Mouse (Mus musculus) heart, embryonic 14.5 days (tissue): ENCODE measurements around the gene Cfap61. TPM values are rescaled to one million over a fixed set of nuclear protein-coding genes. Genes with fewer than 3 reads are reported as not detected.
"Not testable (repeated sequence)": the region's sequence is repeated elsewhere in the genome, so short reads cannot be mapped to it uniquely, and the experiment has no call there.

Source experiments
- ATAC-seq: fragments of 200-750 bp; cut with Nextera tagmentation; 2 replicates; pipeline ENCODE4 v1.8.0; 2017; ENCODE audit warnings: low read depth, moderate TSS enrichment; ENCODE audit not compliant: insufficient number of reproducible peaks, insufficient read depth, low FRiP score
- H3K27ac ChIP-seq, 2 experiments: fragments of 200-500 bp in 1 of 2; fragments of 300-500 bp in 1 of 2; sonication (generic) in 1 of 2; replicated peaks in 1 of 2; 2 replicates each; pipeline ENCODE4 v1.5.1; 2012 to 2014; ENCODE audit warnings: low read depth in 2 of 2, low read length in 2 of 2, control low read depth in 1 of 2, mild to moderate bottlenecking in 1 of 2, mixed read lengths in 1 of 2; ENCODE audit not compliant: control insufficient read depth in 1 of 2, insufficient read depth in 1 of 2
- H3K27me3 ChIP-seq: fragments of 300-500 bp; sonication (generic); 2 replicates; pipeline ENCODE4 v1.6.1; 2014; ENCODE audit warnings: mild to moderate bottlenecking, low read length, control low read depth; ENCODE audit not compliant: control insufficient read depth, insufficient read depth
- H3K36me3 ChIP-seq: fragments of 300-500 bp; sonication (generic); 2 replicates; pipeline ENCODE4 v1.6.1; 2014; ENCODE audit warnings: mild to moderate bottlenecking, control low read depth, low read length, mixed read lengths; ENCODE audit not compliant: control insufficient read depth, insufficient read depth
- H3K4me1 ChIP-seq, 2 experiments: fragments of 200-500 bp in 1 of 2; fragments of 300-500 bp in 1 of 2; sonication (generic) in 1 of 2; 2 replicates each; pipeline ENCODE4 v1.6.1; 2012 to 2014; ENCODE audit warnings: low read length in 2 of 2, control low read depth in 1 of 2, mixed read lengths in 1 of 2; ENCODE audit not compliant: control insufficient read depth in 2 of 2, insufficient read depth in 2 of 2
- H3K4me2 ChIP-seq: fragments of 300-500 bp; sonication (generic); 2 replicates; pipeline ENCODE4 v1.6.1; 2014; ENCODE audit warnings: mild to moderate bottlenecking, low read length
- H3K4me3 ChIP-seq, 2 experiments: fragments of 200-500 bp in 1 of 2; fragments of 300-500 bp in 1 of 2; sonication (generic) in 1 of 2; 2 replicates each; pipeline ENCODE4 v1.5.1; 2012 to 2014; ENCODE audit warnings: low read length in 2 of 2, mild to moderate bottlenecking in 2 of 2, control low read depth in 1 of 2, low read depth in 1 of 2, moderate library complexity in 1 of 2; ENCODE audit not compliant: control insufficient read depth in 1 of 2, insufficient read depth in 1 of 2
- H3K9ac ChIP-seq: fragments of 300-500 bp; sonication (generic); 2 replicates; pipeline ENCODE4 v1.6.1; 2014; ENCODE audit warnings: mild to moderate bottlenecking, low read length
- H3K9me3 ChIP-seq: fragments of 300-500 bp; sonication (generic); 2 replicates; pipeline ENCODE4 v1.6.1; 2016; ENCODE audit warnings: low read length, control low read depth; ENCODE audit not compliant: control insufficient read depth
- WGBS: fragments of 180-500 bp; shearing (Covaris S2); extraction: QIAGEN DNeasy Blood & Tissue Kit; methylation state at CpG from one replicate; pipeline ENCODE4 v1.1.7; 2014; 5-methylcytosine and 5-hydroxymethylcytosine counted together
- polyA plus RNA-seq: library from polyadenylated mRNA; unstranded; fragments of >200 nt; fragmentation: Nextera tagmentation; extraction: Ambion mirVana; gene quantifications from 2 replicates; pipeline ENCODE4 v1.2.1, GENCODE M21; 2014

Gene Cfap61
- polyA plus RNA-seq, 1 experiment from 2014 or later = 0.46 TPM

DNA sequence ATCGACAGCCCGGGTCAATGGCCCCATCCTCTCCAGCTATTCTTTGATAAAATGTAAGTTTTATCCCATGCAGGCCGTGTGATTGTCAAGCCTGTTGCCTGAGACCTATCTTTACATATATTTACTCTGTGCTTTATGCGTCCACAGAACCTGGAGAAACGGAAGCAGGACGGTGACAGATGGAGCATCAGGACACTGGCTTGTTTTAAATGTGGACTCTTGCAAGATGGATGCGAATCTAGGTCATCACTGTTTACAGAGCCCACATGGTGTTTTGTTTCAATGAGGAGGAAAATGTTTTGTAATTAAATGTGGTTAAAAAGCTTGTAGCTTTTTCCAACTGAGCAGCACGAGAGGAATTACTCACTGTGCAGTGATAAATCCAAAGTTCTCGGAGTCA, 36.5 kb upstream of the Cfap61 start:
- Histone ChIP-seq H3K4me3 (no peak overlapping the region), H3K4me1 (no peaks in the 10 kb centered on the region), H3K9ac (no peak overlapping the region), H3K27me3 (no peaks in the 10 kb centered on the region), H3K27ac (no peak overlapping the region), H3K36me3 (no peaks in the 10 kb centered on the region), H3K4me2 (no peak overlapping the region), H3K9me3 (no peaks in the 10 kb centered on the region)
- WGBS = 81% methylated on average over 9 of the region's 9 CpGs
- no peak for ATAC-seq

GRCm38 (mm10) chr2:145900318-145900717, 34.3 kb upstream of the Cfap61 start:
- 61% methylated on average over 7 of the region's 8 CpGs for WGBS
- H3K9ac ChIP-seq, H3K4me2 ChIP-seq, H3K27ac ChIP-seq, H3K4me3 ChIP-seq, H3K9me3 ChIP-seq, H3K36me3 ChIP-seq, H3K27me3 ChIP-seq, ATAC-seq: not testable (repeated sequence)
- peaks cover 7 to 12% of the 10 kb centered on the region in 2 experiments for H3K4me1 ChIP-seq

GRCm38 (mm10) chr2:145901861-145902260, 32.7 kb upstream of the Cfap61 start, which contains the start of gene Naa20:
Naa20 (plus strand) TSS chr2:145902099.
- no peak for ATAC-seq
- Histone ChIP-seq H3K9ac (peak within 1 kb of the TSS; percentile 92), H3K36me3 (peaks cover 7% of the 10 kb centered on the region; the same call in 1 of the 2 replicates), H3K9me3 (no peaks in the 10 kb centered on the region), H3K27me3 (no peaks in the 10 kb centered on the region), H3K4me1 (peaks cover 10 to 16% of the 10 kb centered on the region in 2 experiments), H3K4me3 (peak within 1 kb of the TSS; percentile 79 to 80; a peak in 3 of 4 replicates), H3K27ac (peak within 1 kb of the TSS in 1 of 2 experiments; percentile 87; a peak in 2 of 4 replicates), H3K4me2 (peak within 1 kb of the TSS; percentile 81)
- 77% methylated on average over 6 of the region's 6 CpGs for WGBS

GRCm38 (mm10) chr2:145903061-145903901, 31.3 kb upstream of the Cfap61 start:
- H3K27ac ChIP-seq = peak overlapping the region; percentile 62 to 87
- WGBS = under 1% methylated on average over 68 of the region's 68 CpGs
- no peaks in the 10 kb centered on the region for H3K9me3 ChIP-seq
- peaks cover 10 to 16% of the 10 kb centered on the region in 2 experiments for H3K4me1 ChIP-seq
- H3K9ac ChIP-seq = peak overlapping the region; percentile 92
- peaks cover 11% of the 10 kb centered on the region; the same call in 1 of the 2 replicates for H3K36me3 ChIP-seq
- ATAC-seq = peak; percentile 90
- peak overlapping the region; percentile 81 for H3K4me2 ChIP-seq
- no peaks in the 10 kb centered on the region for H3K27me3 ChIP-seq
- H3K4me3 ChIP-seq = peak overlapping the region; percentile 79 to 80

GRCm38 (mm10) chr2:145903983-145904616, 30.5 kb upstream of the Cfap61 start:
- peak overlapping the region; percentile 92 for H3K9ac ChIP-seq
- peaks cover 18% of the 10 kb centered on the region for H3K36me3 ChIP-seq
- peak overlapping the region; percentile 79 to 80 for H3K4me3 ChIP-seq
- H3K4me2 ChIP-seq = peak overlapping the region; percentile 81
- no peaks in the 10 kb centered on the region for H3K27me3 ChIP-seq
- H3K4me1 ChIP-seq = peaks cover 10 to 16% of the 10 kb centered on the region in 2 experiments
- 25% methylated on average over 12 of the region's 12 CpGs for WGBS
- ATAC-seq = no peak
- H3K27ac ChIP-seq = peak overlapping the region in 1 of 2 experiments; percentile 87; a peak in 1 of 4 replicates
- no peaks in the 10 kb centered on the region for H3K9me3 ChIP-seq

GRCm38 (mm10) chr2:145905156-145905555, 29.4 kb upstream of the Cfap61 start:
- Histone ChIP-seq H3K27me3 (no peaks in the 10 kb centered on the region), H3K36me3 (peaks cover 27% of the 10 kb centered on the region), H3K9ac (no peak overlapping the region), H3K9me3 (no peaks in the 10 kb centered on the region), H3K4me3 (no peak overlapping the region), H3K27ac (no peak overlapping the region), H3K4me2 (no peak overlapping the region), H3K4me1 (peaks cover 10 to 16% of the 10 kb centered on the region in 2 experiments)
- ATAC-seq = no peak
- 69% methylated on average over 6 of the region's 6 CpGs for WGBS

- H3K27me3 ChIP-seq, H3K4me2 ChIP-seq, ATAC-seq, H3K4me3 ChIP-seq, H3K27ac ChIP-seq, H3K9ac ChIP-seq, H3K9me3 ChIP-seq: not testable (repeated sequence)
- 52% methylated on average over 4 of the region's 4 CpGs for WGBS
- Histone ChIP-seq H3K36me3 (peaks cover 34% of the 10 kb centered on the region), H3K4me1 (peaks cover 10 to 16% of the 10 kb centered on the region in 2 experiments)
These were observed 28.7 kb upstream of the Cfap61 start for GRCm38 (mm10) chr2:145905884-145906283.
